Mouse (Mus musculus) natural killer cell, adult 2 months (primary cell): ENCODE results near the gene Nrxn3.

ENCODE experiments used
- DNase-seq, 2 experiments: peaks; one replicate each; pipeline ENCODE4 v3.0.0; 2022; ENCODE audit warnings: low spot score in 2 of 2

Nrxn3 gene

DNA sequence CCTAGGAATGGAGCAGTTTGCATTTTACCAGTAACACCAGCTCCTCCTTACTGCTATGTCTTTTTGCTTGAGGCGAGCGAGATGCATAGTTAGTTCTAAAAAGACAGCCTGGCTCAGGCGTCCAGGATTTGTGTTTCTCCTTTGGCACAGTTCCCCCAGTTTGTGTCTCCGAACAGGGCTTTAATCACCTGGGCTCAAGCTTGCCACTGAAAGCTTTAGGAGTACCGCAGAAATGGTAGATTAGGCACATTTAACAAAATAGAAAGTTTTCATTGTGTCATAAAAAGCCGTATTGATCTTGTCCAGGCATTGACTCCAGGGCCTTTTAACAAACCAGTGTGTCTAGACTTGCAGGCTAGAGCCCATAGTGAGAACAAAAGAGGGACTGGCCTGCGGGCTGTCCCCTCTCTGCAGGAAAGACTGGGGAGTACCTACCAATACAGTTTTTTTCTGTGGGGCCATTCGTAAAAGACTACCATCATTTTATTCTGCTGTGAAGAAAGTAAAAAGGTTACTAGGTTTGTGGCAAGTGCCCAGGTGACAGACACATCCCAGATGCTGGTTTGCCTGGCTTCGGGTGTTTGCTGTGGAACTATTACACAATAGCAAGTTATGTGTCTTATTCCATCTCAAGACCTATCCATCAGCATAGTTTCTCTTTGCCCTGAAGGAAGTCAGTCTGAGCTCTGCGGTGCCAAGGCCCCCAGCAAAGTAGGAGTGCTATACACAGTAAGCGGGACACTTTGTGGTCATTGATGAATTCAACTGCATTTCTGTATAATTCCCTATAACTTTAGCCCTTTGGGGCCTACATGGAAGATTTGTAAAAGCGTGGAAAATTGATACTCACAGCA lies 451.9 kb downstream of the Nrxn3 start:
- DNase-seq = no peak

DNA sequence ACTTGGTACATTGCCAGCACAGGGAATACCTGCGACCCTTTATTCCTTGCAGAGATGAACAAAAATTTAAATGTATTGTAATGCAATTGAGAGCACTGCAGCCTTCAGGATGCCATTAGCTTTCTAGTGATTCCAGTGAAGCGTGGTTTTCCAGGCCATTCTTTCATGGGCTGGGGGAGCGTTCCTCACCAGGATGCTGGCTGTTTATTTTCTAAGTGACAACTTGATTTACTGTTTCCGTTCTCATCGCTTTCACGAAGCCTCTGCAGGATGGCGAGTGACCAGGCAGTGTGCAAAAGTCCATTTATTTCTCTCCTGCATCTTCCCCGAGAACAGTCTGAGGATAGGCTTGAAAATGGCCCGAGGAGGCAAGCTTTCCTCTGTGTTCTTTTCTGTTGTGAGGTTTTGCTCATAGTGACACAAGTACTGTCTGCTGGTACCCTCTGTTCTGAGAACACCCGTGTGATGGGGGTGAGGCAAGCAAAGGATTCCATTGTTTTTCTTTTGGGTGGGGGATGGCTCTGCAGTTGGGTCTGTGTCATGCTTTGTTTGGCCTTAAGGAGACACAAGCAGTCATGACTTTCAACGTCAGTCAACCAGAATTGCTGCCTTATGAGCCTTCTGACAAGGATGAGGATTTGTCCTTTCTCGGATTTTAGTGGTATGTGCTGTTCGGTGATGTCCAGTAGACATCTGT lies 457.4 kb downstream of the Nrxn3 start:
- no peak for DNase-seq

DNA sequence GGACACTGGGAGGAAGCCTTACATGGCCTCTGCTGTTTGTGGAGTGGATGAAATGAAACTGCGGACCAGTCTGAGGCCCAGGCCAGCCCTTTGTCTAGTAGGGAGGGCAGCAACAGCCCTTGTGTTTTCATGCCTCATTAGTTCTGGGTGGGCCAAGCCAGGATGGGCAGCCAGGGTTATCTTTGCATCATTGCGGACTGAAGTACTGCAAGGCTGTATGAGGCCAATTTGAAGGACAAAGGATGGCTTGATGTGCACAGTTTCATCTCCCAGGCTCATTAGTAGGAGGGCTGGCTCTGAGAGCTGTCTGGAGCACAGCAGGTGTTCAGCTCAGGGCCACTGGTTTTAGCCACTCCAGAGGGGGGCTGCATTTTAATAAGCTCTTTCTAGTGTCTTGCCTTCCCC lies 458.5 kb downstream of the Nrxn3 start:
- DNase-seq = no peak

DNA sequence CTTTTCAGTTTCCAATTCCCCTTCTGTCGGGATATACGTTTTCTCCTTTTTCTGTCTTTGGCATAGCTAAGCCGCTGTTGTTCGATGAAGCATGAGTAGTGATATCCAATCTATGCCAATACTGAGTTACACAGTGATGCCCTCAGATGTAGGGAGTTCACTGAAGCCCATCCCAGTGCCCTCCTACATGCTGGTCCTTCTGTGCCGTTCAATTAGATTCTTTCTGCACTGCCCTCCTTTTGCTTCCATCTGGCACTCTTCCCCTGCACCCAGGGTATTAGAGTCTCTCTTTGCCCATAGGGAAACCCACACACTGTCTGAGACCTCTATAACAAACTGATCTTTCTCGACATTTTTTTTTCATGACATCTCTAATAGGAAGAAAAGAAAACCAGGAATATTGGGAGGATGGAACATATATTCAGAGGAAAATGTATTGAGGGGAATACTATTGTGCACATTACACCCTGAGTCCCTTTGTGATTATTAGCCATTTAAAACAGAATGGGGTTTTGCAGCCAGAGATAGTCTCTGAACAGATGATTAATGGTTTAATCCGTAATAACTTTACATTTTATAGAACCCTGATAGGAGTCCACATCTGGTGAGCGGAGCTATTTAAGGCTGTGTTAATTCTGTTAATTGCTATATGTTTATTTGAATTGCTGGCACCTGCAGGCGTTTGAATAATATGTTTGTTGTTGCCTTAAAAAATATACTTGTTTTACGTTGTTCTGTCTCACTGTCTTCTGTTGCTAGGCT lies 476.3 kb downstream of the Nrxn3 start:
- DNase-seq = no peak

DNA sequence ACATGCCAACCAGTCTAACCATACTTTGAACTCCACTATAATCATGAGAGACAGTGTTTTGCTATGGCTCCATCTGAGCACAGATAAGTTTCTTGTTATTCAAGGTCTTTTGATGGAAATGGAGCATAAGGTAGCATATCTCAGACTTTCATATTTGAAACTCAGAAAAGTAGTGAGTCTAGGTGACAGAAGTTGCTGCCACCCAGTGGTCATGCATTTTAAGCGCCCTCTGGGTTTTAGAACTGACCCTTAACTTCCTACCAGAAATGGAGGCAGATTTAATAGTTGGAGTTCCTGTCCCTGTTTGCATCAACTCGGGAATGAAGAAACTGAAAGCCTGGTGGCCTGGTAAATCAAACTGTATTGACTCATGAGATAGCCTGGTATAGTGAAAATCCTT lies 488.9 kb downstream of the Nrxn3 start:
- no peak for DNase-seq

DNA sequence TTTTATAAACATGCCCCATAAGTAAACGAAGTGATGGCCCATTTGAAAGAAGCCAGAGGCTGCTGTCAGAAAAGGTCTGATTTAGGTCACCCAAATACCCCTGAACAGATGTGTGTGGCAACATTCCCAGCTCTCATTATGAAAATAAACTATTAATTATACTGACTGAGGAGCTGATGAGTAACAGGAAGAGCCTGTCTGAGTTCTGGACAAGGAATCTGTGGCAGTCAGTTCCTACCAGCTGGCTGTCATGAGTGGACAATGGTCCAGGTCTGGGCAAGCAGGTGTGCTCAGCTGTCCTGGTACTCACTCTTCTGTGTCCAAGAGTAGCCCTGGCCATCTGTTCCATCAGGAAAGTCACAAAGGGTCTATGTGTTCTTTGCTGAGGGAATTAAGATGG lies 517.1 kb downstream of the Nrxn3 start:
- no peak for DNase-seq

DNA sequence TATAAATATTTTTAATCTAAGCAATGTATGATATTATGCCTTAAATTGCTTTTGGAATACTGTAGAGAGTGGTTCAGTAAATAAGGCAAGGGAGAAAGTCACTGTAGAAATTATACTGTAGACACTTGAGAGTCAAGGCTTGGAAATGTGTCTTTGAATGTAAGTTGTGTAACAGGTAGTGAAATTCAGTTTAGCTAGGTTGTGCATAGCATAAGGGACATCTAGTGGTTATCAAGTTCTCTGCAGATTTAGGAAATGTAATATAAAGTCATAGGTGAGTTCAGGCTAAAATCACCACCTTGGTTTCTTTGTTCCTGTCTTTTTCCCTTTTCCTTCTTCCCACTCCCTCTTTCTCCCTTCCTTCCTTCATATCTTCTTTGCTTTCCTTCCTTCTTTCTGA lies 518.9 kb downstream of the Nrxn3 start:
- DNase-seq = no peak

DNA sequence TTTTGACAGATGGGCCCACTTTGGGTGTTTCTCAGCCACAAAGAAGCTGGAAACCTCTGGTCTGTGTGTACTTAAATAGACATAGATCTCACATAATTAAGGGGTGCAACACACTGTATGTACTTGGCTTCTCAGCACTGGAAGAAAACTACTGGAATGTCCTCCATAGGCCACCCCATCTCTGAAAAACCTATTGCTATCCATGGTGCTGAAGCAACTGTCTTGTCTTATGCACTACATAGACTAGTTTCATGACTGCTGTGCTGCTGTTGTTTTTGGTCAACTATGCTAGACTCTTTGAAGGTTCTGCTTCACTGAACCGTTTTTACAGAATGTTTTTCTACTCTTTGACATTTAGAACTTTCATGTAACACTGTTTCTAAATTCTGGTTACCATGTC lies 519.8 kb downstream of the Nrxn3 start:
- no peak for DNase-seq

DNA sequence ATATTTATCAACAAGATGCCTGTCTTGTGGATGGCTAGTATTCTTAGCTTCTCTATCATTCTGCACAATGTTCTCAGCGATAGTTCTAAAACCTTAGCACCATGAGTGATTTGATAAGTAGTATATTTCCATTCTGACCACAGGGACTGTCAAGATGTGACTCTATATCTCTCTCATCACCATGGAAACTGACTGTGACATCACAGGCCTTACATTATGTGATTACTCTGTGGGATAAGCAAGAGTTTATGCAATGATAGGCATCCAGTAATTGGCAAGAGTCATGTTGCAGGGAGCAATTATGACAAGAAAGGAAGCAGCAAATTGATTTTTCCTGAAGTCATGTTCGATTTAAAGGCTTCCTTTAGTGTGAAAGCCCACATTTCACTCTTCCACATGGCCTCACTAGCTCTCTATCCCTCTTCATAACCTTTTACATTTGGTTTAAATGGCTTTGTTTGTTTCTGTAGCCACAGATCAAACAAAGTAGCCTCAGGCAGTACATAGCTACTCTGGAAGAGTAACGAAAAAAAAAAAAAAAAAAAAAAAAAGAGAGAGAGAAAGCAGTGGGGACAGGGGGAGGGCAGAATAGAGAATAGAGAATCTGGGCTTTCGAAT lies 532.7 kb downstream of the Nrxn3 start:
- DNase-seq = no peak

DNA sequence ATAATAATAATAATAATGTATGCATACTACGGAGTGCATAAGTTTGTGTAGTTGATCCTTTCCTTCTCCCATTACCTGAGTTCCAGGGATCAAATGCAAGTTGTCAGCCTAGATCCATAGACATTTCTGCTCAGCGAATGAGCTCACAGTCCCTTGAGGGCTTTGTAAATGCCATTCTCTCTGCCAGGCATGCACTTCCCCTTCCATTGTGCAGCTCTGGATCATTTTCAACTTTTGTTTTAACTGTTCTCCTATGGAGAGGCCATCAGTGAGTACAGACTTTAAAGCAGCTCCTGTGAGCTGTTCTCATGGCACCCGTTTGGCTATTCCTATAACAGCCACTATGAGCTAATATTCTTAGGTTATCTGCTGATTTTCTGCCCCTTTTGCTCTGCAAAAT lies 536.2 kb downstream of the Nrxn3 start:
- no peak for DNase-seq

DNA sequence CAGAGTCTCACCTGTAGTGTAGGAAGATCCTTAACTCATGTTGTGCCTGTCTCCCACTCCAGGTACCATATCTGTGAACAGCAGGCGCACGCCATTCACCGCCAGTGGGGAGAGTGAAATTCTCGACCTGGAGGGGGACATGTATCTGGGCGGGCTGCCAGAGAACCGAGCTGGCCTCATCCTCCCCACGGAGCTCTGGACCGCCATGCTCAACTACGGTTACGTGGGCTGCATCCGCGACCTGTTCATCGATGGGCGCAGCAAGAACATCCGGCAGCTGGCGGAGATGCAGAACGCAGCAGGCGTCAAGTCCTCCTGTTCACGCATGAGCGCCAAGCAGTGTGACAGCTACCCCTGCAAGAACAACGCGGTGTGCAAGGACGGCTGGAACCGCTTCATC lies 537.4 kb downstream of the Nrxn3 start:
- DNase-seq = no peak

DNA sequence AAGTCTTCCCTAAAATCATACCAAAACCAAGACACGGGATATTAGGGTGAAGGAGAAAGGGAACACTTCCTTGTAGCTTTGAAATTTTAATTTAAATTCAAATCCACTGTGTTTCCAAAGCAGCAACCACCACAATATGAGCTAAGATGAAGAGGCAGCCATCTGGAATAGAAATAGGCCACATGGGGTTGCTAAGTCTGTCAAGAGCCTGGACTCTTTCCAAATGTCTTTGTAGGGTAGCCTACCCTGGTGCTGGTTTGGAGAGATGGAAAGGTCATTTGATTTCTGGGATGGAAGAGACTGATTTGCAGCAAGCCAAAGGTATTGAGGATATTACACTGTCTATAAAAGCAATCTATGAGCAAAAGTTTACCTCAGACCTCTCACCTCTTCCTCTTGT lies 539.6 kb downstream of the Nrxn3 start:
- DNase-seq = no peak

DNA sequence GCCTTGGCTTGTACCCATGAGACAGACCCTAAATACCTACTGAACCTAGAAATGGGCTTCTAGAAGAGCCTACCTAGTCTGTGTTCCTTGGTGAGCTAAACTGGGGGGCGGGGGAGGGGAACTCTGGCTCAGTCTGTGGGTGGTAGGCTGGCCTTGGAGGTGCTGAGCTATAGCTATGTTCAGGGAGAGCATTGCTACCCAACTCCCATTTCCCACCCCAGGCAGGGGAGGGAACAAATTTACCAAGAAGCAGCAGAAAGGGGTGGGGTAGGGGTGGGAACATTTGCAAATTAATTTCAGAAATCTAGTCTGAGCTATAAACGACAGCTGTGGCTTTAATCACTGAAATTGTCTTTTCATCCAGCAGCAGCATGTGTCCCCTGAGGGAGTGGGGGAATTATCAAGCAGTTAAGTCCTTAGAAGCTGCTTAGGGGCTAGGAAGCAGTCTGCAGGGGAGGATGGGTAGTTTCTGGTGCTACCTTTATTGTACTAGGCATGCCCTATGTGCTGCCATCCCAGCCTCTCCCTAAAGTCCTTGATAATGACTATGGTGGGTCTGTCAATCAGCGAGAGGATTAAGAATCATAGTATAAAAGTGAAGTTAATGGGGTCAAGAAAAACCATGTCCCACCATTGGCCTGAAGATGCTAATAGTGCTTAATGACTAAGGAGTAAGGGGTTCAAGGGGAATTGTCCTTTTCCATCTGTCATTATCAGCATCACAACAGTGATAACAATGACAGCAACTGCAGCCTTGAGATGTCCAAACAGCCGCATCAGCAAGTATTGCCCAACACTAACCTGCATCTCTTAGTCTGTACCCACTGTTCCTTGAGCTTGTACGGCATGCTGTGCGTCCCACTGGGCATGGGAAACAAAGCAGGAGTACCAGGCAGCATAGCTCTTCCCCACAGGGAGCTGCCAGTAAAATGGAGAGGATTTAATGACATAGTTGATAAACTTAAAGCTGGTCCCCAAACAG lies 560.0 kb downstream of the Nrxn3 start:
- no peak for DNase-seq

DNA sequence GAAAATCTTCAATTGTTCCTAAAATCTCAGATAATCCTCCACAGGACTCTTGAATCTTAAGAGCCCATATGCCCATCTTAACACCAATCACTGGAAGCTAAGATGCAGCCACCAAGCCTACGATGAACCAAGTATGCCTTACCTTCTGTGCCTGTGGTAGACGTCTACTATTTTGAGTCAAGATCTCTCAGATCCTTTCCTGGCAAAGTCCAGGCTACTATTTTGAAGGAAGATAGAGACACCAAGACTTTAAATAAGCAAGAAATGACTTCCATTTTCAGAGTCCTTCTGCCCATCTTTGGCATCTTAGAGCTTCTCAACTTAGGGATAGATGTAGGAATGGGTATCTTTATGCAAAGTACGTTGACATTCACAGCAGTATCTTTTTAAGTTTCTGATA lies 561.7 kb downstream of the Nrxn3 start:
- no peak for DNase-seq

DNA sequence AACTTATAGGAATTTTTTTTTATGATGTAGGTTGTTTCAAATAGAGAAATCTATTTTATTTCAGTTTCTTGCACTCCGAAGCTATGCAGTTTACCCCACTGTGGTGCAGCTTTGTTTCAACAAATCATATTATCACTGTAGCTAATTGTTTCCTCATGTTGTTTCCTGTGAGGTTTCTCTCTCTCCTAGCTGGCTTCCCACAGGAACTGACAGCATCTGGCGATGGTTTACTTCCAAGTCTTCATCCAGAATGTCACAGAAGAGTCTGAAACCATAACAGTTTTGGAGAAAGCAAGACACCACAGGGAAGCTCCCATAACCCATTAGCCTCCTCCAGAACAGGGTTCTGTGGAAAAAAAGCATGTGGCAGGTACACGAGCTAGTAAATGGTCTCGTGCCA lies 564.4 kb downstream of the Nrxn3 start:
- no peak for DNase-seq

DNA sequence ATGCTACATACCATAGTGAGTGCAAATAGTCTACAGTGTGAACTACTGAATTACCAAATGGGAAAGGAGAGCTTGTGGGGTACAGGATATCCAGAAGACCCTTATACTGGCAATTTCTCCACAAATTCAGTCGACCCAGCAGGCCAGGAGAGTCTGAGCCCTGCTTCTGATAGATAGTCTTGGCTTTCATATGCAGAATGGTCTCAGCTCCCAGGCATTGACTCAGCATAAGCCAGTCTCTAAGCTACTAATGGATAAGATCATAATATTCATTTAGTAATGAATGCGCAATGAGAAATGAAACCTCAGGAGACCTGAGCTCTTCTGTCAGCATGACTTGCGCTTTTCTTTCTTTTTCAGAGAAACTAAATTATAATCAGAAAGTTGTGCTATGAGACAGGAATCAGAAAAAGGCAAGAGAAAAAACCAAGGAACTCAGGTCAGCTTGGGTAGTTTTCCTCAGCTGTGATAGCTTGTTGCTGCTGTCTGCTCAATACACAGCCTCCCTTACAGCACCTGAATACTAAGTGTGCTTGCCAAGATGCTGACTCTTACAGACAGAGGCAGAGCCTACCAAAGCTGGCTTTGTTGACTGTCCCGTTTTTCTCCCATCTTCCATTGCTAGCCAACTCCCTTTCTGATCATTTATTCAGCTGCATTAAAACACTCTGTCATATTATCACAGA lies 567.1 kb downstream of the Nrxn3 start:
- no peak for DNase-seq

DNA sequence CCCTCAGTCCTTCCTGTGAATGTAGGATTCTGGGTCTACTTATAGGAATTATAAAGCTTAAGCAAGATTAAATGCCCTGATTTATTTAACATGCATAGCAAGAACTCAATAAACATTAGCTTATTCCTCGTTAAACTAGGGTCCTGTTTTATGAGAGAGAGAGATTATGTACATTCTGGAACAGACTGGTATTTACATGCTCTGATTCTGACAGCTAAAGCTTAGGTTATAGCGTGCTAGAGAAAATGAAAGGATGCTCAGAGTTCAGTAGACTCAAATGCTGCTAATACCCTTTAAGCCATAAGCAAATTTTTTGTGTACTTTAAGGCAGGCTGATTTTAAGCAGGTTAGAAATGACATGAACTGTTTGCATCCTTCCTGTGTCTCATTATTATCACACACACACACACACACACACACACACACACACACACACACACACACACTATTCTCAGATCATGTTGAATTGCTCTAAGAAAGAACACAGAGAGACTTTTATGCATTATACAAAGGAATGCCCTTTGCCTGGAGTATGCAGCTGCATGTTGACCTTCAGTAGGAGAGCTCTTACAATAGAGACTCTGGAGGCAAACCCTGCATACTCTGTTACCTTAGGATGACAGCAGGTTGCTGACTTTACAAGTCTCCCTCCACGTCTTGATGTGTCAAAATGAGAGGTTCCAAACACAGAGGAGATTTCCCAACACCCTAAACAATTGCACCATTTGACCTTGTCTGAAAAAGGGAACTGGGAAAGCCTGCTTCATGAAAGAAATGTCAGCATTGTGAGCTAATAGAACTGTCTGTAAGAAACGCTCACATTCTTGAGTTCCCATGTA lies 568.3 kb downstream of the Nrxn3 start:
- DNase-seq = no peak

DNA sequence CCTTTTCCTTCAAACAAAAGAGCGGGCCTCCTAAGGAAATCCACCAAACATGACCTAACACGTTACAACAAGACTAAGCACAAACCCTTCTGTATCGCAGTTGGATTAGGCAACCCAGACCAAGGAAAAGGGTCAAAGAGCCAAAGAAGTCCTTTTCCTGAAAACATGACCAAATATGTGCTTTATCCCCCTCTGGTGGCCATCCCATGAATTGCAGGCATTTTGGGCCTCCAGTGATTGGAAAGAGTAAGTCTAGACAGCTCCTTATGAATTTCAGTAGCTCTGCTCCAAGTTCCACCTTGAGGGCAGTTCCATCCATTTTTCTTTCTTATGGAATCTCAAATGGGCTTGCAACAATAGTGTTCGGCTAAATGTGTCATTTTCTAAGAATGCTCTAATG lies 579.3 kb downstream of the Nrxn3 start:
- no peak for DNase-seq

DNA sequence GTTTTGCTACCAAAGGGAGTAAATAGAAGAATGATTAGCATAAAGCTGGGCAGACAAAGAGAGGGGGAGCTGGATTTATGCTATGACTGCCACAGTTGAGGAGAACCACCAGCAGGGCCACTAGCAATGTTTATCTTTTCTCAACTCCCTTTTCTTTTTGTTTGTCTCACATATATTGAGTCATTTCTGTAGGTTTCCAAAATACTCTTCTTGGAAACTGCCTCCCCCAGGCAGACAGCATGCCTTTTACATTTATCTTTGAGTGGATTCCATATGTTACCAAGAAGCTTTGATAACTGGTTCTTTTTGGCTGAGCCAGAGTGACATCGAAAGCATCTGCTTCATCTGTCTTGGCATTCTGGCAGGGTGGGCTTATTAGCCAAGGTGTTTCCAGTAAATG lies 587.5 kb downstream of the Nrxn3 start:
- DNase-seq = no peak

DNA sequence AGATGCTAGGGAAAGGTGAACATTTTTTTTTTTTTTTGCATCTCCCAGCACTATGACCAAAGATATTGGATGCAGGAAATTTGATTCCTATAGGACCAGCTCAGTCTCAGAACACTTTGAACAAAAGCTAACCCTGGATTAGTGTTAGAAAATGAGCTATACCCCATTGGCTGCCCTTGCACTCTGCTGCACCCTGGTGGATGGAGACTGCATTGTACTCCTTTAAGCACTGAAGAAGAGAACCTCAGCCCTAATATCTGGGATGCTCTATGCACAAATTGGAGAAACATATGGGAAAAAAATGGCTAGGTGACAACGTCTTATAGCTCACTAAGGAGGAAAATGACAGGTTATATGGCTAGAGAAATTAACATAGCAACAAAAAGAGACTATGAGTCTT lies 589.9 kb downstream of the Nrxn3 start:
- DNase-seq = no peak
